Mouse (Mus musculus) testis, adult 2 months (tissue): ENCODE measurements at regions not wholly inside any gene's neighbourhood (a gene's known extent, or its start where the extent isn't known, plus 50 kb on each side); places are given as distances from the start of the nearest gene placed in this dataset.

Source experiments
- CTCF ChIP-seq: fragments of 200-500 bp; IDR thresholded peaks from 2 replicates; pipeline ENCODE4 v1.5.1; 2012; ENCODE audit warnings: low read depth, mild to moderate bottlenecking, inconsistent platforms, low read length, moderate library complexity; ENCODE audit not compliant: control insufficient read depth, insufficient read depth, insufficient replicate concordance
- POLR2A ChIP-seq: fragments of 200-500 bp; IDR thresholded peaks from 2 replicates; pipeline ENCODE4 v1.6.1; 2012; ENCODE audit warnings: low read depth, mild to moderate bottlenecking, inconsistent platforms, low read length, moderate library complexity; ENCODE audit not compliant: control insufficient read depth

GRCm38 (mm10) chr8:30924656-30925055 is 2503.9 kb upstream of the 5930422O12Rik start:
- TF ChIP-seq CTCF: no peak
- no peak for TF ChIP-seq POLR2A
